Mouse (Mus musculus) spleen, adult 2 months (tissue): Measurements from ENCODE around the gene Galc.

ENCODE experiments used
- CTCF ChIP-seq: fragments of 200-500 bp; IDR thresholded peaks from 2 replicates; pipeline ENCODE4 v1.5.1; 2011; ENCODE audit warnings: mild to moderate bottlenecking, inconsistent platforms; ENCODE audit not compliant: insufficient read depth, insufficient read length, insufficient replicate concordance; ENCODE audit errors: extremely low read depth
- POLR2A ChIP-seq: fragments of 200-500 bp; IDR thresholded peaks from 2 replicates; pipeline ENCODE4 v1.6.1; 2011; ENCODE audit warnings: low read depth, low read length, inconsistent platforms

DNA sequence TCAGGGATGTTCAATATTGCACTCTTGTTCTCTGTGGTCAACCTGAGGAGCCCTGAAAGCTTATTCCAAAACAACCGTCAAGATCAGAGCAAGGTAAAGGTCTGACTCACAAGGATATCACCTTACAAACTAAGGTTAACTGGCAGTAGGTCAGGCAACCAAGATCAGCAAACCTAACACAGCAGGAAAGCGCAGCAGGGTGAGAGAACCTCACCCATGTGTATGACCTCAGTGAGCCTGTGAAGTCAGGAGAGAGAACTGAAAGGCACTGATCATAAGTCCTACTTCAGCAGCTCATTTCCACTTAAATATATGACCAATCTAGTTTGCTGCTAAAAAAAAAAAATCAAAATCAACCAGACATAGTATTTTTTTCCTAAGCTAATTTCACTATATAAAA lies 6.8 kb downstream of the Galc start:
- no peak for TF ChIP-seq POLR2A
- no peak for TF ChIP-seq CTCF
